Comparison of ENCODE assay signal across 9 mouse cellular contexts in genomic region chr3:122047921-122048861, GRCm38 (mm10). TPM values are rescaled to one million over a fixed set of nuclear protein-coding genes. Genes with fewer than 3 reads are reported as not detected.
DNase-seq lines count a peak whose midpoint lies in the region; ATAC-seq lines count a peak whose summit lies in the region.
"Had no signal": no experiment of that assay in that cellular context is flagged by ENCODE, and none has a peak within 500 bp of the region (broad histone marks: within the 10 kb centered on the region; RNA-seq: fewer than 3 reads in every experiment).

No protein-coding gene starts in this region.

- H3K27me3 ChIP-seq in hindbrain, embryonic 10.5 days (ENCODE audit: insufficient read depth, poor library complexity, severe bottlenecking), result peaks cover 72% of the 10 kb centered on the region
- no peaks in the 10 kb centered on the region; the same call in 1 of the 2 replicates for H3K27me3 ChIP-seq in lung, embryonic 16.5 days (ENCODE audit: control insufficient read depth, insufficient read depth, low read depth, low read length)

- ATAC-seq in frontal cortex, adult (ENCODE audit: low TSS enrichment), result peak; percentile 89
- peak; percentile 65 for ATAC-seq in lung, embryonic 16.5 days (ENCODE audit: low read depth)

- H3K4me1 ChIP-seq in hindbrain, embryonic 10.5 days (replicated peaks), result peaks cover 64% of the 10 kb centered on the region
- H3K4me1 ChIP-seq in lung, embryonic 16.5 days (replicated peaks; ENCODE audit: control insufficient read depth, insufficient read depth, low read length), result peaks cover 37% of the 10 kb centered on the region

- peak overlapping the region; percentile 60 for H3K27ac ChIP-seq in hindbrain, embryonic 10.5 days
- H3K27ac ChIP-seq in lung, embryonic 16.5 days (ENCODE audit: low read length), result peak overlapping the region; percentile 38; the same call in 1 of the 2 replicates
- H3K27ac ChIP-seq: liver, embryonic 14.5 days had no signal

- peak; percentile 14 for DNase-seq in thymus, postnatal 4 days
- DNase-seq in thymus, postnatal 36 days, result no peak
- peak; percentile 69 for DNase-seq in hindbrain, embryonic 10.5 days (ENCODE audit: low spot score)
- peak; percentile 57 to 75 for DNase-seq in layer of hippocampus, adult 8-10 months (ENCODE audit: low spot score in 2 of 2)
- peak; percentile 46 for DNase-seq in retina, postnatal 1 day
- DNase-seq in thymus, adult 18-20 months, result no peak

- H3K9me3 ChIP-seq in hindbrain, embryonic 10.5 days, result no peaks in the 10 kb centered on the region
- H3K9me3 ChIP-seq in lung, embryonic 16.5 days (ENCODE audit: control insufficient read depth, low read length), result no peaks in the 10 kb centered on the region

- H3K9ac ChIP-seq in lung, embryonic 16.5 days (ENCODE audit: low read length), result peak overlapping the region; percentile 5; the same call in 1 of the 2 replicates
- H3K9ac ChIP-seq: liver, embryonic 14.5 days had no signal

- no peaks in the 10 kb centered on the region for H3K36me3 ChIP-seq in hindbrain, embryonic 10.5 days
- H3K36me3 ChIP-seq in lung, embryonic 16.5 days (ENCODE audit: control insufficient read depth, insufficient read depth, low read length), result no peaks in the 10 kb centered on the region

- WGBS in hindbrain, embryonic 10.5 days, result 18% methylated on average over 17 of the region's 17 CpGs
- 22% methylated on average over 17 of the region's 17 CpGs for WGBS in lung, embryonic 16.5 days

- peak overlapping the region; percentile 30; the same call in 1 of the 2 replicates for H3K4me3 ChIP-seq in hindbrain, embryonic 10.5 days
- no peak overlapping the region for H3K4me3 ChIP-seq in lung, embryonic 16.5 days (ENCODE audit: low read length)

- peak overlapping the region; percentile 6; the same call in 1 of the 2 replicates for H3K4me2 ChIP-seq in lung, embryonic 16.5 days (ENCODE audit: low read depth, low read length)

RNA-seq across cellular contexts. Expression of gene Abca4, which starts 3.9 kb away (rescaled TPM):
- 2.1 and 2.3 TPM in 2 replicates for polyA plus RNA-seq in hindbrain, embryonic 10.5 days (2016; fragmentation: Nextera tagmentation; extraction: Ambion mirVana)
- total RNA-seq in layer of hippocampus, adult 8-10 months (2022), result 1 to 10 TPM; 1.6 to 3.1 (median 2.4) TPM
- 0.90 and 1.5 TPM in 2 replicates for polyA plus RNA-seq in lung, embryonic 16.5 days (2015; fragmentation: Nextera tagmentation; extraction: Ambion mirVana)

Comparison
In these comparisons a context has a peak if more than half of its experiments do, and no peak if none do; other contexts are left out.
1. DNase-seq: peak in thymus, postnatal 4 days (single experiment), hindbrain, embryonic 10.5 days (single experiment), layer of hippocampus, adult 8-10 months (2 of 2) and retina, postnatal 1 day (single experiment); none in thymus, postnatal 36 days (0 of 2) and thymus, adult 18-20 months (0 of 2).